Mouse (Mus musculus): Measurements from ENCODE around the gene Lpp. TPM values are rescaled to one million over a fixed set of nuclear protein-coding genes. Genes with fewer than 3 reads are reported as not detected.
"Not testable (repeated sequence)": the region's sequence is repeated elsewhere in the genome, so short reads cannot be mapped to it uniquely, and the experiment has no call there.

Gene Lpp
- polyA plus RNA-seq, 1 experiment: 8.1 TPM

- Histone ChIP-seq H3K4me3 (replicated peaks; ENCODE audit: insufficient read depth, low read depth, low read length) (no peak overlapping the region), H3K27ac (ENCODE audit: insufficient read depth, low read length) (no peak overlapping the region), H3K27me3 (ENCODE audit: control insufficient read depth, insufficient read depth, low read length) (no peaks in the 10 kb centered on the region), H3K4me1 (ENCODE audit: control insufficient read depth, insufficient read depth, low read length) (peaks cover 10% of the 10 kb centered on the region; the same call in 1 of the 2 replicates)
- no peak for TF ChIP-seq CTCF (IDR thresholded peaks at IDR 0.05; ENCODE audit: borderline replicate concordance, insufficient read depth, low read depth, low read length)
- no peak for TF ChIP-seq POLR2A (IDR thresholded peaks at IDR 0.05; ENCODE audit: borderline replicate concordance, insufficient read depth, low read length)
- WGBS: 99% methylated on average over 11 of the region's 11 CpGs
- DNase-seq: no peak
Observed at GRCm38 (mm10) chr16:24992494-24992893, 599.2 kb downstream of the Lpp start.

DNA sequence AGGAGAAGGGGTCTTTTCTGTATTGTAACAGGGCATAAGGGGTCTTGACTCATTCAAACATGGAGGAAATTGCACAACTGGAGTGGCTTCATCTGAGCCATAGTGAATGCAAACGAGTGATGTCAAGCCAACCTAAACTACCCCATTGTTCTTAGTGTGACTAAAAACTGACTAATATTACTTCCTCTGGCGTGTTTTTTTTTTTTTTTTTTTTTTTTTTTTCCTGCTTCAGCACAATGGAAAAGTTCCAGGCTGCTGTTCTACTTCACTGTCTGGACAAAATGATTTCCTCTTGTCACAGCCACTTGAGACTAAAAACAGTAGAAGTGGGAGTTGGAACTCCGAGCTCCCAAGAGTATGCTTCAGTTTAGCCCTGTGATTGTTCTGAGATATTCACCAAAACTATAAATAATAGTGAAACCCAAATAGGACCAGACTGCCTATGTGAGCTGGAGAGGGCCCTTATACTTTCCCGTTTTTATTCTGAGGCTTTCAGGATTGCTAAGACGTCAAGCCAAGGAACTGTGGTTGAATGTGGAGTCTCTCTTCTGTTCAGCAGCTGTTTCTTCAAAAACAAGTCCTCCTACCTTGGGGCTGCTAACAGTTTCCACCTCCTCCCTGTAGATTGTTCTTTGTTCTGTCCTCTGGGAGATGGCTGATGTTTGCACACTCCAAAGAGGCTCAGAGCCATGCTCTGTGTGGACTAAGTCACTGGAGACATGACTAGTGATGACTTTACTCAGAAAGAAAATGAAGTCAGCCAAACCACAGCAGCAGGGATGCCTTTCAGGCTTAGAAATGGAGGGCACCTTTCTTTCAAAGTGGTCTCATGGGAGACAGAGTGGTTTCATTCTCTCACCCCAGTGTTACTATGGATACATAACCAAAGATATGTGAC, 617.9 kb downstream of the Lpp start:
- no peak overlapping the region for H3K4me3 ChIP-seq (replicated peaks; ENCODE audit: insufficient read depth, low read depth, low read length)
- TF ChIP-seq POLR2A (IDR thresholded peaks at IDR 0.05; ENCODE audit: borderline replicate concordance, insufficient read depth, low read length): no peak
- TF ChIP-seq CTCF (IDR thresholded peaks at IDR 0.05; ENCODE audit: borderline replicate concordance, insufficient read depth, low read depth, low read length): no peak
- H3K27me3 ChIP-seq (ENCODE audit: control insufficient read depth, insufficient read depth, low read length): no peaks in the 10 kb centered on the region
- DNase-seq: no peak
- no peaks in the 10 kb centered on the region; the same call in 1 of the 2 replicates for H3K4me1 ChIP-seq (ENCODE audit: control insufficient read depth, insufficient read depth, low read length)
- 83% methylated on average over 5 of the region's 5 CpGs for WGBS
- H3K27ac ChIP-seq (ENCODE audit: insufficient read depth, low read length): no peak overlapping the region

GRCm38 (mm10) chr16:25012938-25013337, 619.6 kb downstream of the Lpp start:
- DNase-seq: no peak
- H3K27ac ChIP-seq (ENCODE audit: insufficient read depth, low read length): no peak overlapping the region
- 88% methylated on average over 3 of the region's 3 CpGs for WGBS

GRCm38 (mm10) chr16:25016261-25016836, 623.0 kb downstream of the Lpp start:
- DNase-seq: peak; percentile 36 to 64
- WGBS: 31% methylated on average over 4 of the region's 4 CpGs
- Histone ChIP-seq H3K27me3 (ENCODE audit: control insufficient read depth, insufficient read depth, low read length) (no peaks in the 10 kb centered on the region), H3K4me3 (replicated peaks; ENCODE audit: insufficient read depth, low read depth, low read length) (no peak overlapping the region), H3K27ac (ENCODE audit: insufficient read depth, low read length) (no peak overlapping the region), H3K4me1 (ENCODE audit: control insufficient read depth, insufficient read depth, low read length) (peaks cover 5% of the 10 kb centered on the region; the same call in 1 of the 2 replicates)
- TF ChIP-seq CTCF (IDR thresholded peaks at IDR 0.05; ENCODE audit: borderline replicate concordance, insufficient read depth, low read depth, low read length) (no peak), POLR2A (IDR thresholded peaks at IDR 0.05; ENCODE audit: borderline replicate concordance, insufficient read depth, low read length) (no peak)

More at GRCm38 (mm10) chr16:25012938-25013337, 619.6 kb downstream of the Lpp start:
- TF ChIP-seq POLR2A (IDR thresholded peaks at IDR 0.05; ENCODE audit: borderline replicate concordance, insufficient read depth, low read length) (no peak), CTCF (IDR thresholded peaks at IDR 0.05; ENCODE audit: borderline replicate concordance, insufficient read depth, low read depth, low read length) (no peak)
- Histone ChIP-seq H3K27me3 (ENCODE audit: control insufficient read depth, insufficient read depth, low read length) (no peaks in the 10 kb centered on the region), H3K4me3 (replicated peaks; ENCODE audit: insufficient read depth, low read depth, low read length) (no peak overlapping the region), H3K4me1 (ENCODE audit: control insufficient read depth, insufficient read depth, low read length) (peaks cover 5% of the 10 kb centered on the region; the same call in 1 of the 2 replicates)

DNA sequence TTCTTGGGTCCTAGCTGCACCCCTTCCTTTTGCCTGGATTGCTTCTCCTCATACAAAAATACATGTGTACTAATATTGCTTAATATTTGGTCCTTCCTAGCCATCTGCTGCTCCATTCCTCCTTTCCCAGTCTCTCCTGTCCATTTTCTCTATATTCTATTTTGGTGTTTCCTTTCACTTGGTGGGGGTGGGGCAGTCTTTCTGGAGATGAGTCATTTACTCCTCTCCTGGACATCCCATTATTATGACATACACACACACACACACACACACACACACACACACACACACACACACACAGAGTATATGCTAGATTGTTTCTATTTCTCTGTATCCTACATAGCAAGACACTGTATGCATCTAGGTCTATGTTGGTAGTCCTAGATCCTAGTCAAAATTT, 623.7 kb downstream of the Lpp start:
- no peak for DNase-seq
- no peak for TF ChIP-seq CTCF (IDR thresholded peaks at IDR 0.05; ENCODE audit: borderline replicate concordance, insufficient read depth, low read depth, low read length)
- no peak for TF ChIP-seq POLR2A (IDR thresholded peaks at IDR 0.05; ENCODE audit: borderline replicate concordance, insufficient read depth, low read length)
- Histone ChIP-seq H3K27ac (ENCODE audit: insufficient read depth, low read length) (no peak overlapping the region), H3K4me1 (ENCODE audit: control insufficient read depth, insufficient read depth, low read length) (peaks cover 5% of the 10 kb centered on the region; the same call in 1 of the 2 replicates), H3K27me3 (ENCODE audit: control insufficient read depth, insufficient read depth, low read length) (no peaks in the 10 kb centered on the region), H3K4me3 (replicated peaks; ENCODE audit: insufficient read depth, low read depth, low read length) (no peak overlapping the region)

GRCm38 (mm10) chr16:25021743-25022359, 628.5 kb downstream of the Lpp start:
- DNase-seq; H3K4me1 ChIP-seq (ENCODE audit: control insufficient read depth, insufficient read depth, low read length); H3K4me3 ChIP-seq (replicated peaks; ENCODE audit: insufficient read depth, low read depth, low read length); H3K27ac ChIP-seq (ENCODE audit: insufficient read depth, low read length); H3K27me3 ChIP-seq (ENCODE audit: control insufficient read depth, insufficient read depth, low read length): not testable (repeated sequence)
- 64% methylated on average over 2 of the region's 2 CpGs for WGBS

DNA sequence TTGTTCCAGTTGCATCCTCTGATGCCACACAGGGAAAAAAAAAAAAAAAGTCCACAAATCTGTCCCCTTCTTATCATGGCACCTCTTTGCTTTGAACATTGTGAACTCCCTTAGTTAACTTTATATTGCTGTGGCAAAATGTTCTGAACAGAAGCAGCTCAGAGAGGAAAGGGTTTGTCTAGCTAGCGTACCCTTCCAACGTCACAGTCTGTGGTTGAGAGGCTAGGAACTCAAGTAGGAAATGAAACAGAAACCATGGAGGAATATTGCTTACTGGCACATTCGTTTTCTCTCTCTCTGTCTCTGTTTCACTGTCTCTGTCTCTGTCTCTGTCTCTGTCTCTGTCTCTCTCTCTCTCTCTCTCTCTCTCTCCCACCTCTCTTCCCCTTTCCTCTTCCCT, 631.3 kb downstream of the Lpp start:
- TF ChIP-seq POLR2A (IDR thresholded peaks at IDR 0.05; ENCODE audit: borderline replicate concordance, insufficient read depth, low read length) (no peak), CTCF (IDR thresholded peaks at IDR 0.05; ENCODE audit: borderline replicate concordance, insufficient read depth, low read depth, low read length) (no peak)
- no peak overlapping the region for H3K4me3 ChIP-seq (replicated peaks; ENCODE audit: insufficient read depth, low read depth, low read length)
- H3K27me3 ChIP-seq (ENCODE audit: control insufficient read depth, insufficient read depth, low read length): no peaks in the 10 kb centered on the region
- H3K4me1 ChIP-seq (ENCODE audit: control insufficient read depth, insufficient read depth, low read length): no peaks in the 10 kb centered on the region
- no peak for DNase-seq
- H3K27ac ChIP-seq (ENCODE audit: insufficient read depth, low read length): no peak overlapping the region
- 91% methylated on average over 3 of the region's 3 CpGs for whole genome bisulfite sequencing

All from cerebellum, adult 2 months (tissue).